Mouse (Mus musculus) liver, adult 2 months (tissue): Measurements from ENCODE around the gene Crtac1. TPM values are rescaled to one million over a fixed set of nuclear protein-coding genes. Genes with fewer than 3 reads are reported as not detected.

Experiments used
- DNase-seq: peaks from one replicate; pipeline ENCODE4 v3.0.0-alpha.2; 2011; ENCODE audit warnings: low read depth, low spot score; ENCODE audit errors: extremely low read depth
- H3K27ac ChIP-seq: fragments of 200-500 bp; replicated peaks from 2 replicates; pipeline ENCODE4 v1.5.1; 2012; ENCODE audit warnings: low read depth, mild to moderate bottlenecking, control low read depth, inconsistent platforms, low read length; ENCODE audit not compliant: insufficient read depth
- H3K27me3 ChIP-seq: fragments of 200-500 bp; 2 replicates; pipeline ENCODE4 v1.6.1; 2012; ENCODE audit warnings: mild to moderate bottlenecking, moderate library complexity, low read length, inconsistent platforms; ENCODE audit not compliant: control insufficient read depth, insufficient read depth
- H3K36me3 ChIP-seq: fragments of 200-500 bp; 2 replicates; pipeline ENCODE4 v1.6.1; 2012; ENCODE audit warnings: low read length, inconsistent platforms; ENCODE audit not compliant: control insufficient read depth, insufficient read depth
- H3K4me1 ChIP-seq: fragments of 200-500 bp; 2 replicates; pipeline ENCODE4 v1.6.1; 2011; ENCODE audit warnings: low read length; ENCODE audit not compliant: control insufficient read depth, insufficient read depth
- H3K4me3 ChIP-seq: fragments of 200-500 bp; 2 replicates; pipeline ENCODE4 v1.5.1; 2011; ENCODE audit warnings: low read depth, mild to moderate bottlenecking, control low read depth, low read length, moderate library complexity; ENCODE audit not compliant: insufficient read depth
- H3K79me2 ChIP-seq: fragments of 200-500 bp; 2 replicates; pipeline ENCODE4 v1.6.1; 2012; ENCODE audit warnings: inconsistent platforms, mild to moderate bottlenecking, low read length, moderate library complexity; ENCODE audit not compliant: control insufficient read depth, insufficient read depth
- H3K9ac ChIP-seq: fragments of 200-500 bp; 2 replicates; pipeline ENCODE4 v1.6.1; 2012; ENCODE audit warnings: low read depth, mild to moderate bottlenecking, control low read depth, inconsistent platforms, low read length
- CTCF ChIP-seq: fragments of 200-500 bp; IDR thresholded peaks from 2 replicates; pipeline ENCODE4 v1.5.1; 2011; ENCODE audit warnings: low read depth, low read length, control low read depth
- POLR2A ChIP-seq: fragments of 200-500 bp; IDR thresholded peaks from 2 replicates; pipeline ENCODE4 v1.6.1; 2011; ENCODE audit warnings: low read length, control low read depth; ENCODE audit not compliant: insufficient read depth; ENCODE audit errors: extremely low read depth
- WGBS: fragments of 180-500 bp; shearing (Covaris S2); methylation state at CpG from one replicate; pipeline ENCODE4 v1.1.7; 2018; 5-methylcytosine and 5-hydroxymethylcytosine counted together
- polyA plus RNA-seq: library from polyadenylated mRNA; depleted of rRNA; stranded (reverse); fragments of >200 nt; gene quantifications from 2 replicates; pipeline ENCODE4 v1.2.3, GENCODE M21; 2012
- total RNA-seq: library from RNA; depleted of rRNA; stranded (reverse); fragments of >200 nt; gene quantifications from 2 replicates; pipeline ENCODE4 v1.2.3, GENCODE M21; 2014

Crtac1 gene
- total and polyA plus RNA-seq, 2 experiments = not detected

GRCm38 (mm10) chr19:42305746-42306145 is 125.8 kb downstream of the Crtac1 start:
- WGBS = 60% methylated on average over 8 of the region's 8 CpGs
- Histone ChIP-seq H3K4me1 (no peaks in the 10 kb centered on the region), H3K4me3 (no peak overlapping the region), H3K9ac (no peak overlapping the region), H3K79me2 (no peaks in the 10 kb centered on the region), H3K27me3 (0 out of 2 replicates have a peak, but pooled peaks cover 3% of the 10 kb centered on the region), H3K36me3 (no peaks in the 10 kb centered on the region), H3K27ac (no peak overlapping the region)
- no peak for DNase-seq
- TF ChIP-seq POLR2A (no peak), CTCF (no peak)

GRCm38 (mm10) chr19:42304506-42304905 is 127.1 kb downstream of the Crtac1 start:
- Histone ChIP-seq H3K79me2 (no peaks in the 10 kb centered on the region), H3K9ac (no peak overlapping the region), H3K4me3 (no peak overlapping the region), H3K27me3 (0 out of 2 replicates have a peak, but pooled peaks cover 3% of the 10 kb centered on the region), H3K27ac (no peak overlapping the region), H3K36me3 (no peaks in the 10 kb centered on the region), H3K4me1 (no peaks in the 10 kb centered on the region)
- 81% methylated on average over 13 of the region's 13 CpGs for WGBS
- no peak for DNase-seq
- TF ChIP-seq CTCF (no peak), POLR2A (no peak)

- DNase-seq = no peak
- H3K79me2 ChIP-seq = no peaks in the 10 kb centered on the region
- no peaks in the 10 kb centered on the region for H3K4me1 ChIP-seq
- 74% methylated on average over 12 of the region's 12 CpGs for WGBS
- TF ChIP-seq CTCF (no peak), POLR2A (no peak)
- no peak overlapping the region for H3K9ac ChIP-seq
- no peak overlapping the region for H3K4me3 ChIP-seq
- no peak overlapping the region for H3K27ac ChIP-seq
- H3K36me3 ChIP-seq = no peaks in the 10 kb centered on the region
- peaks cover 5% of the 10 kb centered on the region; the same call in 1 of the 2 replicates for H3K27me3 ChIP-seq
Measured at GRCm38 (mm10) chr19:42303210-42303813, 128.3 kb downstream of the Crtac1 start.

- no peaks in the 10 kb centered on the region for H3K36me3 ChIP-seq
- no peaks in the 10 kb centered on the region for H3K4me1 ChIP-seq
- H3K9ac ChIP-seq = no peak overlapping the region
- H3K79me2 ChIP-seq = no peaks in the 10 kb centered on the region
- TF ChIP-seq POLR2A (no peak), CTCF (no peak)
- H3K4me3 ChIP-seq = no peak overlapping the region
- no peak overlapping the region for H3K27ac ChIP-seq
- WGBS = 79% methylated on average over 6 of the region's 6 CpGs
- H3K27me3 ChIP-seq = no peaks in the 10 kb centered on the region; the same call in 1 of the 2 replicates
- DNase-seq = no peak
Measured at GRCm38 (mm10) chr19:42293216-42293615, 138.4 kb downstream of the Crtac1 start.

GRCm38 (mm10) chr19:42292106-42292505 is 139.5 kb downstream of the Crtac1 start:
- TF ChIP-seq POLR2A (no peak), CTCF (no peak)
- no peak overlapping the region for H3K4me3 ChIP-seq
- DNase-seq = no peak
- H3K27me3 ChIP-seq = no peaks in the 10 kb centered on the region; the same call in 1 of the 2 replicates
- no peaks in the 10 kb centered on the region for H3K4me1 ChIP-seq
- 68% methylated on average over 8 of the region's 8 CpGs for WGBS
- H3K36me3 ChIP-seq = no peaks in the 10 kb centered on the region
- no peak overlapping the region for H3K27ac ChIP-seq
- no peak overlapping the region for H3K9ac ChIP-seq
- H3K79me2 ChIP-seq = no peaks in the 10 kb centered on the region

- WGBS = 36% methylated on average over 7 of the region's 7 CpGs
- no peak for DNase-seq
- Histone ChIP-seq H3K36me3 (no peaks in the 10 kb centered on the region), H3K27ac (no peak overlapping the region), H3K27me3 (no peaks in the 10 kb centered on the region; the same call in 1 of the 2 replicates), H3K9ac (no peak overlapping the region), H3K4me1 (no peaks in the 10 kb centered on the region), H3K79me2 (no peaks in the 10 kb centered on the region), H3K4me3 (no peak overlapping the region)
- TF ChIP-seq CTCF = no peak
- no peak for TF ChIP-seq POLR2A
Measured at GRCm38 (mm10) chr19:42290954-42291661, 140.5 kb downstream of the Crtac1 start.
